Mouse (Mus musculus) heart, postnatal 0 days (tissue): ENCODE results near the gene Orc3. TPM values are rescaled to one million over a fixed set of nuclear protein-coding genes. Genes with fewer than 3 reads are reported as not detected.
"Not testable (repeated sequence)": the region's sequence is repeated elsewhere in the genome, so short reads cannot be mapped to it uniquely, and the experiment has no call there.

Experiments
- ATAC-seq: fragments of 200-750 bp; cut with Nextera tagmentation; 2 replicates; pipeline ENCODE4 v1.8.0; 2017; ENCODE audit warnings: low read depth, moderate number of reproducible peaks, moderate library complexity; ENCODE audit not compliant: insufficient read depth
- DNase-seq: peaks from one replicate; pipeline ENCODE4 v3.0.0-alpha.2; 2016; ENCODE audit warnings: low spot score
- H3K27ac ChIP-seq: fragments of 300-500 bp; sonication (generic); 2 replicates; pipeline ENCODE4 v1.5.1; 2014; ENCODE audit warnings: low read depth, mild to moderate bottlenecking
- H3K27me3 ChIP-seq: fragments of 300-500 bp; sonication (generic); 2 replicates; pipeline ENCODE4 v1.6.1; 2014; ENCODE audit warnings: low read length, mixed read lengths; ENCODE audit not compliant: control insufficient read depth, insufficient read depth
- H3K36me3 ChIP-seq: fragments of 300-500 bp; sonication (generic); replicated peaks from 2 replicates; pipeline ENCODE4 v1.6.1; 2014; ENCODE audit warnings: low read length, mixed read lengths; ENCODE audit not compliant: control insufficient read depth, insufficient read depth
- H3K4me1 ChIP-seq: fragments of 300-500 bp; sonication (generic); 2 replicates; pipeline ENCODE4 v1.6.1; 2014; ENCODE audit warnings: antibody characterized with exemption; ENCODE audit not compliant: control insufficient read depth, insufficient read depth
- H3K4me2 ChIP-seq: fragments of 300-500 bp; sonication (generic); 2 replicates; pipeline ENCODE4 v1.6.1; 2014; ENCODE audit warnings: low read depth, mild to moderate bottlenecking, low read length, moderate library complexity
- H3K4me3 ChIP-seq: fragments of 300-500 bp; sonication (generic); 2 replicates; pipeline ENCODE4 v1.5.1; 2014; ENCODE audit warnings: low read depth, low read length
- H3K9ac ChIP-seq: fragments of 300-500 bp; sonication (generic); replicated peaks from 2 replicates; pipeline ENCODE4 v1.6.1; 2014; ENCODE audit warnings: low read depth, low read length, mixed read lengths
- H3K9me3 ChIP-seq: fragments of 300-500 bp; sonication (generic); replicated peaks from 2 replicates; pipeline ENCODE4 v1.6.1; 2016; ENCODE audit warnings: low read length; ENCODE audit not compliant: control insufficient read depth
- CTCF ChIP-seq: IDR thresholded peaks from 2 replicates; pipeline ENCODE4 v1.5.1; 2016; ENCODE audit warnings: antibody characterized with exemption, control low read depth, low read depth
- EP300 ChIP-seq: IDR thresholded peaks from 2 replicates; pipeline ENCODE4 v1.6.1; 2016; ENCODE audit warnings: antibody characterized with exemption, low read depth
- WGBS: fragments of 180-500 bp; shearing (Covaris S2); extraction: QIAGEN DNeasy Blood & Tissue Kit; methylation state at CpG from one replicate; pipeline ENCODE4 v1.1.7; 2014; 5-methylcytosine and 5-hydroxymethylcytosine counted together
- polyA plus RNA-seq: library from polyadenylated mRNA; unstranded; fragments of >200 nt; fragmentation: Nextera tagmentation; extraction: Ambion mirVana; gene quantifications from 2 replicates; pipeline ENCODE4 v1.2.1, GENCODE M21; 2015
- total RNA-seq: library from RNA; depleted of rRNA; stranded (reverse); fragments of >200 nt; gene quantifications from 2 replicates; pipeline ENCODE4 v1.2.3, GENCODE M21; 2014; ENCODE audit warnings: low replicate concordance

The Orc3 gene
- total and polyA plus RNA-seq, 2 experiments from 2014 or later = 47.8 to 51.4 TPM

DNA sequence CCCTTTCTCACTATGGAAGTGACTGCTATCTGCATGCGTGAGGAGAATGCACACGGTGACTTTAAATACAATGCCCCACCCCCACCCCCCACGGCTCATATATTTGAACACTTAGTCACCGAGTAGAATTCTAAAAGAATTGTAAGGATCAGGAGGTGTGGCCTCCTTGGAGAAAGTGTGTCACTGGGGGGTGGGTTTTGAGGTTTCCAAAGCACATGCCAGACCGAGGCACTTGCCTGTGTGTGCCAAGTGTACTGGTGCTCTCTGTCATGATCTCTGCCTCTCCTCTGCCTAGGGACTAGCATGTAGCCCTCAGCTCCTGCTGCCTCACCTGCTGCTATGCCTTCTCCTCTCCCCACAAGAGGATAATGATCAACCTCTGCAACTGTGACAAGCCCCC is 32.3 kb downstream of the Orc3 start:
- H3K4me3 ChIP-seq = no peak overlapping the region
- DNase-seq (no peak), ATAC-seq (0 out of 2 replicates have a peak, but pooled peaks have one; percentile 31)
- no peaks in the 10 kb centered on the region for H3K9me3 ChIP-seq
- WGBS = 38% methylated on average over 5 of the region's 5 CpGs
- no peak overlapping the region for H3K4me2 ChIP-seq
- H3K27ac ChIP-seq = peak overlapping the region; percentile 46; the same call in 1 of the 2 replicates
- H3K27me3 ChIP-seq = no peaks in the 10 kb centered on the region
- H3K36me3 ChIP-seq = peaks cover 68% of the 10 kb centered on the region
- TF ChIP-seq CTCF (no peak), EP300 (no peak)
- no peak overlapping the region for H3K9ac ChIP-seq
- H3K4me1 ChIP-seq = peaks cover 19% of the 10 kb centered on the region; the same call in 1 of the 2 replicates

DNA sequence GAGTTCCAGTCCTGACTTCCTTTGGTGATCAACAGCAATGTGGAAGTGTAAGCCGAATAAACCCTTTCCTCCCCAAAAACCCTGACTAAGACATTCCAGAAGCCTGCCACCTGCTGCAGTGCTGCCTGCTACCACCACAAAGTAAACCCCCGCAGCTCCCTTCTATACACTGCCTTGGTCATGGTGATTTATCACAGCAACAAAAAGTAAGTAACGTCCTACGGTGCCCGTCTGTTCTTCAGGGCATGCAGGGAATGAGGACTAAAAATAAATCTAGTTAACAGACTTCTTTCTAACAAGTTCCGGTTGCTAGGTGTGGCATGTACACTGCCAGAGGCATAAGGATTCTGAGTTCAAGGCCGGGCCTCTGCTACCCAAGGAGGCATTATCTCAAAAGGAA is 32.8 kb downstream of the Orc3 start:
- DNase-seq (no peak), ATAC-seq (no peak; the same call in 1 of the 2 replicates)
- no peak overlapping the region for H3K4me2 ChIP-seq
- 0 out of 2 replicates have a peak overlapping the region, but pooled peaks have one; percentile 46 for H3K27ac ChIP-seq
- H3K9me3 ChIP-seq = no peaks in the 10 kb centered on the region
- TF ChIP-seq EP300 = no peak
- TF ChIP-seq CTCF = no peak
- H3K36me3 ChIP-seq = peaks cover 68% of the 10 kb centered on the region
- H3K4me1 ChIP-seq = peaks cover 19% of the 10 kb centered on the region; the same call in 1 of the 2 replicates
- no peak overlapping the region for H3K9ac ChIP-seq
- H3K4me3 ChIP-seq = no peak overlapping the region
- 40% methylated on average over 7 of the region's 7 CpGs for WGBS
- H3K27me3 ChIP-seq = no peaks in the 10 kb centered on the region

DNA sequence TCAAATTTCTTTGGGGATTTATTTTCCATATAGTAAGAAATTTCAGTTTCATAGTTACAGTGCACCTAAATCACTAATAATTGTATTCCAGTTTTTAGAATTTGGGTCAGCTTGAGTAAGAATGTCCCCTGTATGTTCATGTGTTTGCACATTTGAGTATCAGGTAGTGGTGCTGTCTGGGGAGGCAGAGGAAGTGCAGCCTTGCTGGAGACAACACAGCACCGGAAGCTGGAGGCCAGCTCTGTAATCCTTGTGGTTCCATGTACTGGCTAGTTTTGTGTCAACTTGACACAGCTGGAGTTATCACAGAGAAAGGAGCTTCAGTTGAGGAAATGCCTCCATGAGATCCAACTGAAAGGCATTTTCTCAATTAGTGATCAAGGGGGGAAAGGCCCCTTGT is 33.3 kb downstream of the Orc3 start:
- WGBS = 58% methylated on average over 1 of the region's 1 CpGs
- H3K27me3 ChIP-seq, H3K9me3 ChIP-seq, H3K9ac ChIP-seq, H3K27ac ChIP-seq, H3K4me2 ChIP-seq, DNase-seq, ATAC-seq, H3K4me3 ChIP-seq: not testable (repeated sequence)
- peaks cover 19% of the 10 kb centered on the region; the same call in 1 of the 2 replicates for H3K4me1 ChIP-seq
- H3K36me3 ChIP-seq = peaks cover 69% of the 10 kb centered on the region

DNA sequence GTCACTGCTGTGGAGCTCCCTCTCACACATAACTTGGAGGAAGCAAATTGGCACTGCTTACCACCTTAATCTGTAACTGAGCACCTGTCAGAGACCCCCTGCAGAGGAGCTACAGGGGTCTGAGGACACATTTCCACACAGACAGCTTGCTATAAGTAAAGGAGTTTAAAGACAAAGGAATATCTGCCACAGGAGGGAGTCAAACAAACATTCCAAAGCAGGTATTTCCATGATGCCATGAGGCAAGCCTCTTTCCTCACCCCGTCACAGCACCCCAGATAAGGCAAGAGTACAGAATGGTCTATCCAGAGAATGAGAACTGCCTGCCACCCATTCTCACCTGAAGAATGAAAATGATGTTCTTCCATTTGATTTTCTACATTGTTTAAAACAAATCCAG is 35.5 kb downstream of the Orc3 start:
- H3K36me3 ChIP-seq = peaks cover 86% of the 10 kb centered on the region
- ATAC-seq = peak; percentile 66; the same call in 1 of the 2 replicates

DNA sequence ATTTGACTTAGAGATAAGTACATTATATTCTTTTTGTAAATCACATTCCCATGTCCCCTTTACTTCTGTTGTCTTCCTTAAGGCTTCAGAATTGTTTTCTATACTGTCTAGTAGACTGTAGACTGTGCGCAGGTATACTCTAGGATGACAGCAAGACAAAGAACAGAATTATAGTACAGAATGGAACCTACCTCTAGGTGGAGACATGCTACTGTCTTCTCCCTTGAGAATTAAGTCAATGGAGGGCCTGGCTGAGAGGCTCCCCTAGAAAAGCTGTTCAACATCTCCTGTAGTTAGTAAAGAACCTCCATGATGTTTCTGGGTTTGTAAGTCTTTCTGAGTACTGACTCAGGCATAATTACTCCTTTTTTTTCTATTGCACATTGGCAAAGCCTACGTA is 37.7 kb downstream of the Orc3 start:
- DNase-seq (no peak), ATAC-seq (no peak)
- 95% methylated on average over 2 of the region's 2 CpGs for WGBS
- Histone ChIP-seq H3K9ac (no peak overlapping the region), H3K36me3 (peaks cover 89% of the 10 kb centered on the region), H3K4me2 (no peak overlapping the region), H3K9me3 (no peaks in the 10 kb centered on the region), H3K27ac (no peak overlapping the region), H3K4me3 (no peak overlapping the region), H3K4me1 (0 out of 2 replicates have a peak, but pooled peaks cover 2% of the 10 kb centered on the region), H3K27me3 (no peaks in the 10 kb centered on the region)
- TF ChIP-seq EP300 (no peak), CTCF (peak; percentile 44)

More for the DNA sequence above, 35.5 kb downstream of the Orc3 start:
- no peak overlapping the region for H3K4me3 ChIP-seq
- no peaks in the 10 kb centered on the region for H3K27me3 ChIP-seq
- no peak overlapping the region for H3K4me2 ChIP-seq
- TF ChIP-seq CTCF (no peak), EP300 (no peak)
- no peaks in the 10 kb centered on the region for H3K9me3 ChIP-seq
- peak overlapping the region; percentile 72 for H3K27ac ChIP-seq
- WGBS = 30% methylated on average over 1 of the region's 1 CpGs
- DNase-seq = peak; percentile 38
- no peak overlapping the region for H3K9ac ChIP-seq
- H3K4me1 ChIP-seq = peaks cover 8% of the 10 kb centered on the region; the same call in 1 of the 2 replicates

GRCm38 (mm10) chr4:34572876-34573275 is 41.9 kb downstream of the Orc3 start:
- TF ChIP-seq EP300 (no peak), CTCF (no peak)
- DNase-seq (no peak), ATAC-seq (no peak)
- H3K27ac ChIP-seq = no peak overlapping the region
- no peak overlapping the region for H3K9ac ChIP-seq
- WGBS = 59% methylated on average over 2 of the region's 2 CpGs
- H3K4me1 ChIP-seq = no peaks in the 10 kb centered on the region
- H3K4me3 ChIP-seq = no peak overlapping the region
- no peaks in the 10 kb centered on the region for H3K9me3 ChIP-seq
- no peaks in the 10 kb centered on the region for H3K27me3 ChIP-seq
- H3K4me2 ChIP-seq = no peak overlapping the region
- peaks cover 88% of the 10 kb centered on the region for H3K36me3 ChIP-seq
